Mouse (Mus musculus) ES-E14 (cell line): Measurements from ENCODE around the gene Glrx5. TPM values are rescaled to one million over a fixed set of nuclear protein-coding genes. Genes with fewer than 3 reads are reported as not detected.

Experiments used
- DNase-seq: peaks from one replicate; pipeline ENCODE4 v3.0.0-alpha.2; 2013; ENCODE audit warnings: low read depth, low spot score
- H3K27ac ChIP-seq: 2 replicates; pipeline ENCODE4 v1.5.1; 2012; ENCODE audit warnings: low read depth, mild to moderate bottlenecking, low read length, moderate library complexity, mixed read lengths; ENCODE audit not compliant: poor library complexity, insufficient read depth, severe bottlenecking
- H3K36me3 ChIP-seq: 2 replicates; pipeline ENCODE4 v1.6.1; 2012; ENCODE audit warnings: mild to moderate bottlenecking, low read length, moderate library complexity, mixed read lengths; ENCODE audit not compliant: control insufficient read depth, poor library complexity, insufficient read depth, severe bottlenecking
- H3K4me1 ChIP-seq, 2 experiments: fragments of 150-350 bp in 1 of 2; sonication (generic) in 1 of 2; 2 replicates each; pipeline ENCODE4 v1.6.1; 2012; ENCODE audit warnings: low read length in 2 of 2, mild to moderate bottlenecking in 1 of 2, mixed read lengths in 1 of 2; ENCODE audit not compliant: control insufficient read depth in 2 of 2, insufficient read depth in 2 of 2, poor library complexity in 1 of 2
- H3K4me3 ChIP-seq, 2 experiments: fragments of 150-350 bp in 1 of 2; sonication (generic) in 1 of 2; 2 replicates each; pipeline ENCODE4 v1.5.1; 2012; ENCODE audit warnings: low read length in 2 of 2, low read depth in 1 of 2, mild to moderate bottlenecking in 1 of 2, mixed read lengths in 1 of 2; ENCODE audit not compliant: insufficient read depth in 1 of 2, poor library complexity in 1 of 2, severe bottlenecking in 1 of 2
- H3K9ac ChIP-seq: 2 replicates; pipeline ENCODE4 v1.6.1; 2012; ENCODE audit warnings: low read depth, mild to moderate bottlenecking, low read length, mixed read lengths; ENCODE audit not compliant: poor library complexity, insufficient read depth, severe bottlenecking
- H3K9me3 ChIP-seq: fragments of 150-350 bp; sonication (generic); 2 replicates; pipeline ENCODE4 v1.6.1; 2012; ENCODE audit warnings: low read depth, mild to moderate bottlenecking, low read length; ENCODE audit not compliant: control insufficient read depth, insufficient read depth
- CHD2 ChIP-seq: IDR thresholded peaks from 2 replicates; pipeline ENCODE4 v1.6.1; 2014; ENCODE audit warnings: mild to moderate bottlenecking, low read depth, low read length, inconsistent platforms
- HCFC1 ChIP-seq: IDR thresholded peaks from 2 replicates; pipeline ENCODE4 v1.6.1; 2012; ENCODE audit warnings: low read length, inconsistent platforms, borderline replicate concordance; ENCODE audit not compliant: insufficient read depth
- MAFK ChIP-seq: IDR thresholded peaks from 2 replicates; pipeline ENCODE4 v1.6.1; 2014; ENCODE audit warnings: mild to moderate bottlenecking, low read depth, low read length, inconsistent platforms; ENCODE audit not compliant: insufficient read depth
- ZC3H11A ChIP-seq: IDR thresholded peaks from 2 replicates; pipeline ENCODE4 v1.6.1; 2012; ENCODE audit warnings: low read depth, mild to moderate bottlenecking, inconsistent platforms, low read length, borderline replicate concordance
- ZNF384 ChIP-seq: IDR thresholded peaks from 2 replicates; pipeline ENCODE4 v1.6.1; 2012; ENCODE audit warnings: low read depth, low read length, inconsistent platforms
- in situ Hi-C, 2 experiments: fragments of 600-800 bp; cut with MboI; formaldehyde crosslinking; loops; one replicate each; pipeline ENCODE4 v1.15.1; 2025; ENCODE audit warnings: low sequenced_read_pairs in 2 of 2, inconsistent platforms in 1 of 2; ENCODE audit not compliant: unreplicated experiment in 2 of 2
- total RNA-seq: library from RNA; depleted of rRNA; stranded (reverse); fragments of 300-350 nt; gene quantifications from 2 replicates; pipeline ENCODE4 v1.2.3, GENCODE M21; 2012; rRNA removed

Glrx5 gene
- 34.2 and 39.4 TPM in 2 replicates for total RNA-seq

DNA sequence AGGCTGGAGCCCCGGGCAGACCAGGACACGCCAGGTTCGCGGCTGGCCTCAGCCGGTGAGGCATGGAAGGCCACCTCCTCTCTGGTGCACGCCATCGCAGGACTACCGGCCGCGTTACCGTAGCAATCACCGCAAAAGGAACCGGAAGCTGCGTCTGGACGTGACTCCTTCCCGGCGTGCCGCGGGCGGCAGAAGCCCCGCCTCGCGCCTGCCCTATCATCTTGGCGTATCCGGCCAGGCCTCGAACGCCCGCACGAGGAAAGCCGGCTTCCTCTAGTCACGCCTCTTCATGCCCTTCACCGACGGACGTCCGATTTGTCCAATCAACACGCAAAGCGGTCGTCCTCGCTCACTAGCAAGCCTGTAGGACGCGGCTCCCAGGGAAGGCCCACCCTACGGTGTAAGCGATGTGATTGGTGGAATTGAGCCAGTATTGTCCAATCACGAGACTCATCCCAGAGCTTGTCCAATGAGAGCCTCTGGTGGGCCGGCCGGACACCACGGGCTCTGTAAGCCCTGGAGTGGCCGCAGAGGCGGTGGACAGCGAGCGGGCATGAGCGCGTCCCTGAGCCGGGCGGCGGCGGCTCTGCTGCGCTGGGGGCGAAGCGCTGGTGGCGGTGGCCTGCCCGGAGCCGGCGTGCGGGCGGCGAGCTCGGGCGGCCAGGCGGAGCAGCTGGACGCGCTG, at the start of gene Glrx5:
Glrx5 (plus strand) TSS at position 542 of the 685 bp plus-strand sequence.
- peak; percentile 96 for TF ChIP-seq CHD2
- TF ChIP-seq ZNF384 = no peak
- no peak for TF ChIP-seq ZC3H11A
- TF ChIP-seq MAFK = no peak
- TF ChIP-seq HCFC1 = 0 out of 2 replicates have a peak, but pooled peaks have one; percentile 2
- in situ Hi-C loops = no loop called here

GRCm38 (mm10) chr12:104983476-104983875, 49.0 kb upstream of the Glrx5 start:
- TF ChIP-seq CHD2 = no peak
- TF ChIP-seq MAFK = no peak
- TF ChIP-seq ZNF384 = no peak
- no peak for TF ChIP-seq ZC3H11A
- TF ChIP-seq HCFC1 = no peak
- H3K27ac ChIP-seq = no peak overlapping the region
- no peaks in the 10 kb centered on the region for H3K9me3 ChIP-seq
- no peak for DNase-seq
- no peak overlapping the region for H3K9ac ChIP-seq
- in situ Hi-C loops = no loop called here
- no peaks in the 10 kb centered on the region for H3K36me3 ChIP-seq
- peaks cover 0 to 4% of the 10 kb centered on the region in 2 experiments; a peak in 1 of 4 replicates for H3K4me1 ChIP-seq
- no peak overlapping the region for H3K4me3 ChIP-seq

More for the DNA sequence above, at the start of gene Glrx5:
- DNase-seq = peak; percentile 99
- Histone ChIP-seq H3K27ac (no peak within 1 kb of the TSS; the same call in 1 of the 2 replicates), H3K36me3 (peaks cover 20% of the 10 kb centered on the region; the same call in 1 of the 2 replicates), H3K4me3 (peak within 1 kb of the TSS; percentile 85 to 98), H3K4me1 (peaks cover 0 to 9% of the 10 kb centered on the region in 2 experiments; a peak in 1 of 4 replicates), H3K9me3 (no peaks in the 10 kb centered on the region), H3K9ac (peak within 1 kb of the TSS; percentile 77)

GRCm38 (mm10) chr12:104985088-104985487, 47.4 kb upstream of the Glrx5 start:
- in situ Hi-C loops = no loop called here
- no peaks in the 10 kb centered on the region for H3K36me3 ChIP-seq
- no peak for TF ChIP-seq HCFC1
- no peak overlapping the region for H3K27ac ChIP-seq
- H3K4me3 ChIP-seq = no peak overlapping the region
- no peaks in the 10 kb centered on the region for H3K4me1 ChIP-seq
- H3K9ac ChIP-seq = no peak overlapping the region
- no peaks in the 10 kb centered on the region for H3K9me3 ChIP-seq
- no peak for DNase-seq

DNA sequence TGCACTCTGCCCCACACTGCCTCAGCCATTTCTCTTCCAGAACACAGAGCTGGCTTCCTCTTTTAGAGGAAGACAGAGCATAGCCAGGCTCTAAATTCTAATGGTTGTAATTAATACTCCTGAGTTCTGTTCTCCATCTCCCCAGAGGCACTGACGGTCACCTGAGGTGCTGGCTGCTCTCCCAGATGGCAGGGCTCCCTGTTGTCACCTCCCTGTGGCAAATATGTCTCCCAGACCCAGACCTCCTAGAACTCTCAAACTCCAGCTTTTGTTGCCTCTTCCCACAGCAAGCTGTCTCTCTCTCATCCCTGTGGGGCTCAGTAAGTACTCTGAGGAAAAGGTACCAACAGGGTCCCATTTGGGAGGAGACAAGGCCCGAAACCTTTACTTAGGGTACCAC, 46.5 kb upstream of the Glrx5 start:
- Histone ChIP-seq H3K9ac (no peak overlapping the region), H3K4me3 (no peak overlapping the region), H3K9me3 (no peaks in the 10 kb centered on the region), H3K27ac (no peak overlapping the region), H3K36me3 (no peaks in the 10 kb centered on the region), H3K4me1 (no peaks in the 10 kb centered on the region)
- no peak for DNase-seq
- no peak for TF ChIP-seq ZNF384
- TF ChIP-seq MAFK = no peak
- TF ChIP-seq ZC3H11A = no peak
- no peak for TF ChIP-seq CHD2
- TF ChIP-seq HCFC1 = no peak
- in situ Hi-C loops = no loop called here

GRCm38 (mm10) chr12:104986781-104987180, 45.7 kb upstream of the Glrx5 start:
- Histone ChIP-seq H3K4me3 (no peak overlapping the region), H3K36me3 (no peaks in the 10 kb centered on the region), H3K4me1 (no peaks in the 10 kb centered on the region), H3K27ac (no peak overlapping the region), H3K9ac (no peak overlapping the region), H3K9me3 (no peaks in the 10 kb centered on the region)
- DNase-seq = no peak
- no peak for TF ChIP-seq ZC3H11A
- no peak for TF ChIP-seq MAFK
- TF ChIP-seq HCFC1 = no peak
- no peak for TF ChIP-seq CHD2
- TF ChIP-seq ZNF384 = no peak
- in situ Hi-C loops = no loop called here
